Mouse (Mus musculus): ENCODE results near the gene Barhl2. TPM values are rescaled to one million over a fixed set of nuclear protein-coding genes. Genes with fewer than 3 reads are reported as not detected.

The Barhl2 gene
- polyA plus RNA-seq, 1 experiment from 2014 or later = not detected

GRCm38 (mm10) chr5:106453886-106454321, 4.1 kb downstream of the Barhl2 start:
- H3K27me3 ChIP-seq = peaks cover 97% of the 10 kb centered on the region
- ATAC-seq (ENCODE audit: low read depth) (no peak), DNase-seq (no peak)
- no peak overlapping the region for H3K9ac ChIP-seq
- H3K4me2 ChIP-seq = no peak overlapping the region
- peaks cover 8% of the 10 kb centered on the region for H3K4me1 ChIP-seq (replicated peaks)
- H3K27ac ChIP-seq = no peak overlapping the region
- no peak overlapping the region for H3K4me3 ChIP-seq (replicated peaks)
- 1% methylated on average over 13 of the region's 13 CpGs for WGBS (ENCODE audit: insufficient replicate concordance)
- no peaks in the 10 kb centered on the region for H3K9me3 ChIP-seq (replicated peaks)
- H3K36me3 ChIP-seq = no peaks in the 10 kb centered on the region

DNA sequence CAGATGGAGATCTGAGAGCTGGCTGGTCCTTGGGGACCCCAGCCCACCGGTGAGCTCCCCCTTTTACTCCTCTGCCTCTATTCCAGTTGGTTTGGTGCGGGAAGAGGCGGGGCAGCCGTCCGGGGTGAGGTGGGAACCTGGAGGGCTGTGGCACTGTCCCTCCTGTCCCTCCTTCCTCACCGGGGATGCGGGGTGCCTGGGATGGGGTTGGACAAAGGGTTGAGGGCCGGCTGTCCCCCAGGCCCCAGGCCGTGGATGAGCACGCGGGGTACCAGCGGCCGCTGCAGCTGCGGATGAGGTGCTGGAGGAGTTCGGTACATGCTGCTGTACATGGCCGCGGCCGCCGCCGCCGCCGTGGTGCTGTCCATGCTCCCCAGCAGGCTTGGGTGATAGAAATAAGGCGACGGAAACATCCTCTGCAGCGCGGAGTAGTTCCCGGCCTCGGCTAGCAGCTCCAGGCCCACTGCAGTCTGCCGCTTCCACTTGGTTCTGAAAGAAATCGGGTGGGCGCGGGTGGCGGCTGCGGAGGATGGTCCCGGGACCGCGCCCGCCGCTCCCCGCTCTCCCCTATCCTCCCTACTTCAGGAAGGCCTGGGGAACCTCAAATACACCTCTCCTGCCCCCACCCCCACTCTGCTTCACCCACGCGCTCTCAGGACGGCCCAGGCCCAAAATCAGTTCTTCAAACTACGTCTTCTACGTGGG, 4.6 kb downstream of the Barhl2 start:
- under 1% methylated on average over 45 of the region's 45 CpGs for WGBS (ENCODE audit: insufficient replicate concordance)
- Histone ChIP-seq H3K9me3 (replicated peaks) (no peaks in the 10 kb centered on the region), H3K4me2 (no peak overlapping the region), H3K9ac (no peak overlapping the region), H3K27me3 (peaks cover 97% of the 10 kb centered on the region), H3K4me3 (replicated peaks) (no peak overlapping the region), H3K36me3 (no peaks in the 10 kb centered on the region), H3K4me1 (replicated peaks) (peaks cover 4% of the 10 kb centered on the region), H3K27ac (no peak overlapping the region)
- DNase-seq (no peak), ATAC-seq (ENCODE audit: low read depth) (no peak)

DNA sequence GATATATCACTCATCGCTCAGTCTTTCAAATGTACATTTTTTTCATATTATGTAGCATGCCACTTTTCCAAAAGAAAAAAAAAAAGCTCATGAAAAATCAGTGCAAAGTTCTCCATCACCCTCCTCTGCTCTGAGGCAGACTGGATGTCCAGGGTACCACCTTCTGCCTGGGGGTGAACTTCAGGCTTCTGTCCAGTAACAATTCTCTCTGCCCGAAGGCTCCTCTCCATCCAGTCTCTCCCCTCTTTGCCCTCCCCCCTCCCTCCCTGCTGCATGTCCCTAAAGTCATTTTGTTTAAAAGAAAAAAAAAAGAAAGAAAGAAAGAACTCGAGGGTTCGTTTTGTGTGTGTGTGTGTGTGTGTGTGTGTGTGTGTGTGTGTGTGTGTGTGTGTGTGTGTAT, 5.3 kb downstream of the Barhl2 start:
- no peaks in the 10 kb centered on the region for H3K9me3 ChIP-seq (replicated peaks)
- no peak overlapping the region for H3K27ac ChIP-seq
- H3K4me3 ChIP-seq (replicated peaks) = no peak overlapping the region
- H3K4me2 ChIP-seq = no peak overlapping the region
- ATAC-seq (ENCODE audit: low read depth) (no peak), DNase-seq (no peak)
- peaks cover 97% of the 10 kb centered on the region for H3K27me3 ChIP-seq
- 6% methylated on average over 4 of the region's 4 CpGs for whole genome bisulfite sequencing (ENCODE audit: insufficient replicate concordance)
- H3K4me1 ChIP-seq (replicated peaks) = no peaks in the 10 kb centered on the region
- no peaks in the 10 kb centered on the region for H3K36me3 ChIP-seq
- no peak overlapping the region for H3K9ac ChIP-seq

GRCm38 (mm10) chr5:106451681-106452440, 6.1 kb downstream of the Barhl2 start:
- no peak for ATAC-seq (ENCODE audit: low read depth)
- Histone ChIP-seq H3K27me3 (peaks cover 97% of the 10 kb centered on the region), H3K36me3 (no peaks in the 10 kb centered on the region), H3K9ac (no peak overlapping the region), H3K9me3 (replicated peaks) (no peaks in the 10 kb centered on the region), H3K4me2 (no peak overlapping the region), H3K4me1 (replicated peaks) (no peaks in the 10 kb centered on the region), H3K27ac (no peak overlapping the region), H3K4me3 (replicated peaks) (no peak overlapping the region)
- no peak for DNase-seq
- 2% methylated on average over 32 of the region's 32 CpGs for WGBS (ENCODE audit: insufficient replicate concordance)

DNA sequence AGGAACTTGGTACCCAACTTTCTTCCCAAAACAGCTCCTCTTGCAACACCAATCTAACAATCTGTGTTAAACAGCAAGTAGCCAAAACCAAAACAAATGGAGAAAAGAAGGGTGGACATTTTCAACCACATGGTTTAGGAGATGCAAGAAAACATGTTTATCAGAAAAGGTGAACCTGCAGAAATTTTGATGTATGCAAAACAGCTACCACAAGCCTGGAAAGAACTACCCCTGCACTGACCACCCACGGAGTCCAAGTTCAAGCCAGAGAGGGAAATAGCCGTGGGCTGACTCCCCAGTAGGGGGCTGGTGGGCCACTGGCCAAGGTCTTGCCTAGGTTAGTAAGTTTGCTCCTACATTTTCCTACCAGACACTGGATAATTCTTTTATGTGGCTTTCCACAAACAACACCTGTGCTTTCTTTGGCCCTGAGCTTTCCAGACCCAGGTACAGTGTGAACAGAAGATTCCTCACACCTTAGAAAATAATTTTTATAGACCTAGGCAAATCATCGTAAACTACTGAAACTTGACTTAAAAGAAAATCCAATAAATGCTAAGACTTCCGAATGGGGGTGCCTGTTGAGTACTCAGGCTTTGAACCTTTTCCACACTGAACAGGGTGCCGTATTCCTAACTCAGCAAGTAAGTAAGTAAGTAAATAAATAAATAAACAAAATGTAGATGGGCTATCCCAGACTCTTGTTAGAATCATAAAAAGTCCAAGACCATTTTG, 7.4 kb downstream of the Barhl2 start:
- no peak overlapping the region for H3K4me2 ChIP-seq
- ATAC-seq (ENCODE audit: low read depth) = no peak
- peaks cover 98% of the 10 kb centered on the region for H3K27me3 ChIP-seq
- H3K36me3 ChIP-seq = no peaks in the 10 kb centered on the region
- no peaks in the 10 kb centered on the region for H3K4me1 ChIP-seq (replicated peaks)
- WGBS (ENCODE audit: insufficient replicate concordance) = 15% methylated on average over 5 of the region's 5 CpGs
- H3K9me3 ChIP-seq (replicated peaks) = no peaks in the 10 kb centered on the region
- H3K27ac ChIP-seq = no peak overlapping the region
- DNase-seq = no peak
- H3K4me3 ChIP-seq (replicated peaks) = no peak overlapping the region
- H3K9ac ChIP-seq = no peak overlapping the region

DNA sequence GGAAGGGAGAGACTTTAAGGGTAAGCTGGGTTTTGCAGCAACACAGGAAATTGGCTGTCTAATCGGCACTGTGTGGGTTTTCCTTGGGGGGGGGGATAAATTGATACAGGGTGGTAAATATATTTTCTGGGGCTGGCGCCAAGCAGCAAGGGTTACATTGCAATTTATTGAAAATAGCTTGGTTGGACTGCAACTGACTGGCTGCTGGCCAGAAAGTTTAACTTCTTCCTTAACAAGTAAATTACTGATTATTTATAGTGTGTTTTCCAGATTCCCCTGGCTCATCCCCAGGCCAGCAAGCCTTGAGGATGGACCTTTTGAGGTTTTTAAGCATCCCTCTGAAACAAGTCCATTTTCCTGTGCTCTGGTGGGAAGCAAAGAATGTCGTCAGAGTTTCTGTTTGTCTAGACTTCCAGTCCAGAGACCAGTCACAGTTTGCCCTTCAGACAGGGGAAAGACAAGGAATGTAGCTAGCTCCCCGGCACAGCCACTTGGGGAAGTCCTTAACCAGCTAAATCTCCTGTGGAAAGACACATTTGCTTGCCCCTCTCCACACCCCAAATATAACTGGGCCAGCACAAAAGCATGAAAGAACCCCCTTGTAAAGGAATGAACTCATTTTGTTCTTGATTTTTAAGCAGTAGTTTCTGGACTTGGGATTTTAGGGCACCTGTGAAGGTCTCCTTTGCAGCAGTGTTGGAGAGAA, 8.1 kb downstream of the Barhl2 start:
- DNase-seq (no peak), ATAC-seq (ENCODE audit: low read depth) (no peak)
- Histone ChIP-seq H3K4me1 (replicated peaks) (no peaks in the 10 kb centered on the region), H3K36me3 (no peaks in the 10 kb centered on the region), H3K4me2 (no peak overlapping the region), H3K27ac (no peak overlapping the region), H3K9ac (no peak overlapping the region), H3K4me3 (replicated peaks) (no peak overlapping the region), H3K27me3 (peaks cover 96% of the 10 kb centered on the region), H3K9me3 (replicated peaks) (no peaks in the 10 kb centered on the region)
- WGBS (ENCODE audit: insufficient replicate concordance) = 14% methylated on average over 4 of the region's 4 CpGs

DNA sequence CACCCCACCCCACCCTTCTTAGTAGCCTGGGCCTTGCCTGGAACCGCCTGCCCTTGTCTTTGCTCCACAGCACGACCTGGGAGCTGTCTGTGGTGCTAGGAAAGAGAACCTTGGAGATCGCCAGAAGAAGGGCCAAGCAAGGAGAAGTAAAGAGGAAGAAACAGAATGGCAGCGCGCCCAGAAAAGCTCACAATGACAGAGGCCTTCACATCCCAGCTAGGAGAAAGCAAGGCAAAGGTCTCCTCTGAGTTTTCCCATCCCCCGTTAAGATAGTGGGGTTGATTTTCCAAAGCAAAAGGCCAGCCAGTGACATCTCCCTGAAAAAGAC, 9.2 kb downstream of the Barhl2 start:
- Histone ChIP-seq H3K4me3 (replicated peaks) (no peak overlapping the region), H3K9ac (no peak overlapping the region), H3K27ac (no peak overlapping the region), H3K36me3 (no peaks in the 10 kb centered on the region), H3K9me3 (replicated peaks) (no peaks in the 10 kb centered on the region), H3K4me1 (replicated peaks) (no peaks in the 10 kb centered on the region), H3K4me2 (no peak overlapping the region), H3K27me3 (peaks cover 92% of the 10 kb centered on the region)
- no peak for DNase-seq
- 3% methylated on average over 6 of the region's 6 CpGs for WGBS (ENCODE audit: insufficient replicate concordance)
- no peak for ATAC-seq (ENCODE audit: low read depth)

GRCm38 (mm10) chr5:106447951-106448797, 9.8 kb downstream of the Barhl2 start:
- Histone ChIP-seq H3K4me3 (replicated peaks) (no peak overlapping the region), H3K27me3 (peaks cover 87% of the 10 kb centered on the region), H3K27ac (no peak overlapping the region), H3K9ac (no peak overlapping the region), H3K9me3 (replicated peaks) (no peaks in the 10 kb centered on the region), H3K36me3 (no peaks in the 10 kb centered on the region), H3K4me2 (no peak overlapping the region), H3K4me1 (replicated peaks) (no peaks in the 10 kb centered on the region)
- ATAC-seq (ENCODE audit: low read depth) (no peak), DNase-seq (no peak)
- WGBS (ENCODE audit: insufficient replicate concordance) = 6% methylated on average over 50 of the region's 50 CpGs

DNA sequence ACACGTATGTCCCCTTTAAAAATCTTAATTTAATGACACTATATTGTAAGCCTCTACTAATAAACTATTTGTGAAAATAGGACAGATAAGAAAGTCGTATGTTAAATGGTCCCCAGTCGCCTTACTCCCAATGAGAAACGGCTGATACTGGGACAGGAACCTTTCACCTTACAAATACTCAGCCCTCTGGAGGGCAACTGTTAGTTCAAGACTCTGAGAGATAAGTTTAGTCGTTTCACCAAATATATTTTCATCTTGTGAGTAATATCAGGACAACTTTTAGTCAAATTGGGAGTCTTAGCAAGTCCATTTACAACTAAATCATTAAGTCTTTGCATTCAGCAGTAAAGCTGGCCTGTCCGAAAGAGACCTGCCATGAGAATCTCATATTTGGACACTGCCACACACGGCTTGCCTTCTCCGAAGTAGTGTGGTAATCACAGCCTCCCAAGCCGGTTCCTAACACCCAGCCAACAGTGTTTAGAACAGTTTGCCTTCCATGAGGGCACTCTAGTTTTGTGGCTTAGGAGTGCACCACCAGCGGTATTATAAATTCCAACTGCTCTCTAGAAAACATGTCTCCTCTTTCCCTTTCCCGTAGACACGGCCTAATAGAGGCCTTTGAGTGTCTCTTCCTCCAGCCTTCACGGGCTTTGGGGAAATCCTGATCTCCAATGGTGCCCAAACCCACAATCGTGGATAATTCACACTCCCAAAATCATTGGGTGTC, 10.7 kb downstream of the Barhl2 start:
- 32% methylated on average over 14 of the region's 14 CpGs for WGBS (ENCODE audit: insufficient replicate concordance)

GRCm38 (mm10) chr5:106446593-106446992, 11.4 kb downstream of the Barhl2 start:
- Histone ChIP-seq H3K4me3 (replicated peaks) (no peak overlapping the region), H3K4me2 (no peak overlapping the region), H3K4me1 (replicated peaks) (no peaks in the 10 kb centered on the region), H3K27me3 (peaks cover 73% of the 10 kb centered on the region), H3K9me3 (replicated peaks) (no peaks in the 10 kb centered on the region), H3K36me3 (no peaks in the 10 kb centered on the region), H3K9ac (no peak overlapping the region), H3K27ac (no peak overlapping the region)
- DNase-seq (no peak), ATAC-seq (ENCODE audit: low read depth) (no peak)
- WGBS (ENCODE audit: insufficient replicate concordance) = 9% methylated on average over 8 of the region's 8 CpGs

More for the DNA sequence above, 10.7 kb downstream of the Barhl2 start:
- DNase-seq (no peak), ATAC-seq (ENCODE audit: low read depth) (no peak)
- Histone ChIP-seq H3K9ac (no peak overlapping the region), H3K4me1 (replicated peaks) (no peaks in the 10 kb centered on the region), H3K36me3 (no peaks in the 10 kb centered on the region), H3K4me2 (no peak overlapping the region), H3K9me3 (replicated peaks) (no peaks in the 10 kb centered on the region), H3K4me3 (replicated peaks) (no peak overlapping the region), H3K27me3 (peaks cover 79% of the 10 kb centered on the region), H3K27ac (no peak overlapping the region)

Measured in liver, embryonic 13.5 days (tissue).